Mouse (Mus musculus) heart, adult 2 months (tissue): ENCODE results near the gene Gm7849. TPM values are rescaled to one million over a fixed set of nuclear protein-coding genes. Genes with fewer than 3 reads are reported as not detected.
"Not testable (repeated sequence)": the region's sequence is repeated elsewhere in the genome, so short reads cannot be mapped to it uniquely, and the experiment has no call there.

ENCODE experiments used
- DNase-seq, 2 experiments: peaks; one replicate each; pipeline ENCODE4 v3.0.0; 2021
- H3K27ac ChIP-seq: fragments of 200-600 bp; 2 replicates; pipeline ENCODE4 v1.8.1; 2022
- H3K27me3 ChIP-seq: fragments of 200-500 bp; 2 replicates; pipeline ENCODE4 v1.6.1; 2012; ENCODE audit warnings: mild to moderate bottlenecking, low read length, inconsistent platforms, mixed read lengths; ENCODE audit not compliant: control insufficient read depth, insufficient read depth
- H3K36me3 ChIP-seq: fragments of 200-500 bp; 2 replicates; pipeline ENCODE4 v1.6.1; 2012; ENCODE audit warnings: low read length, inconsistent platforms; ENCODE audit not compliant: control insufficient read depth, insufficient read depth
- H3K4me1 ChIP-seq: fragments of 200-500 bp; 2 replicates; pipeline ENCODE4 v1.6.1; 2011; ENCODE audit warnings: low read length; ENCODE audit not compliant: control insufficient read depth, insufficient read depth
- H3K4me3 ChIP-seq: fragments of 200-600 bp; 2 replicates; pipeline ENCODE4 v1.8.1; 2022
- H3K79me2 ChIP-seq: fragments of 200-500 bp; replicated peaks from 2 replicates; pipeline ENCODE4 v1.6.1; 2012; ENCODE audit warnings: mild to moderate bottlenecking, inconsistent platforms, low read length, moderate library complexity, mixed read lengths; ENCODE audit not compliant: control insufficient read depth, insufficient read depth
- H3K9ac ChIP-seq: fragments of 200-500 bp; 2 replicates; pipeline ENCODE4 v1.6.1; 2012; ENCODE audit warnings: low read depth, mild to moderate bottlenecking, control low read depth, inconsistent platforms, low read length, mixed read lengths
- WGBS: fragments of 180-500 bp; shearing (Covaris S2); methylation state at CpG from one replicate; pipeline ENCODE4 v1.1.7; 2018; 5-methylcytosine and 5-hydroxymethylcytosine counted together
- intact Hi-C: fragments of 180-260 bp; cut with DNase I; formaldehyde crosslinking; loops from one replicate; pipeline ENCODE4 v1.15.1; 2025
- long read RNA-seq: library from polyadenylated mRNA; stranded (forward); transcript quantifications from one replicate; pipeline ENCODE4 v2.0.0, GENCODE M21; 2021
- polyA plus RNA-seq: library from polyadenylated mRNA; depleted of rRNA; stranded (reverse); fragments of >200 nt; gene quantifications from 2 replicates; pipeline ENCODE4 v1.2.3, GENCODE M21; 2012; rRNA removed
- total RNA-seq, 2 experiments: library from RNA; stranded (reverse); gene quantifications; 2 replicates each; pipeline ENCODE4 v1.2.3; 2021

The Gm7849 gene
- total RNA-seq (not detected), polyA plus RNA-seq (not detected in 2 replicates)
- long read RNA-seq = 0 reads

- H3K4me3 ChIP-seq, H3K27ac ChIP-seq, intact Hi-C loops, H3K27me3 ChIP-seq, DNase-seq, H3K79me2 ChIP-seq, H3K4me1 ChIP-seq, H3K36me3 ChIP-seq, H3K9ac ChIP-seq: not testable (repeated sequence)
- no CpG with 5 or more reads among the region's 1 CpGs for WGBS
Observed at GRCm38 (mm10) chr8:21456460-21456859, at the start of gene Gm7849. Gene Gm7849 (minus strand): TSS chr8:21456560.

- H3K4me1 ChIP-seq, H3K27me3 ChIP-seq, H3K79me2 ChIP-seq, H3K36me3 ChIP-seq, H3K9ac ChIP-seq, DNase-seq, H3K27ac ChIP-seq, intact Hi-C loops, H3K4me3 ChIP-seq: not testable (repeated sequence)
- WGBS = no CpG with 5 or more reads among the region's 1 CpGs
Observed at GRCm38 (mm10) chr8:21427111-21427510, 29.2 kb downstream of the Gm7849 start, which contains the start of gene Defa36. Gene Defa36 (plus strand): TSS chr8:21427411.

Other genes starting within 250 kb of the Gm7849 start
- not detected for gene Gm15292, start 206.8 kb downstream of the Gm7849 start, total RNA-seq
- gene Gm15292, start 206.8 kb downstream of the Gm7849 start, polyA plus RNA-seq = not detected in 2 replicates
- gene Defa27, start 141.0 kb downstream of the Gm7849 start, total RNA-seq = not detected
- not detected in 2 replicates for gene Defa27, start 141.0 kb downstream of the Gm7849 start, polyA plus RNA-seq
- gene Defa29, start 129.5 kb downstream of the Gm7849 start, total RNA-seq = not detected
- gene Defa29, start 129.5 kb downstream of the Gm7849 start, polyA plus RNA-seq = not detected in 2 replicates
- not detected for gene Defa2, start 78.0 kb downstream of the Gm7849 start, total RNA-seq
- gene Defa2, start 78.0 kb downstream of the Gm7849 start, polyA plus RNA-seq = not detected in 2 replicates
- gene Defa33, start 64.7 kb downstream of the Gm7849 start, total RNA-seq = not detected
- not detected in 2 replicates for gene Defa33, start 64.7 kb downstream of the Gm7849 start, polyA plus RNA-seq
- gene Defa36, start 29.1 kb downstream of the Gm7849 start, total RNA-seq = not detected
- gene Defa36, start 29.1 kb downstream of the Gm7849 start, polyA plus RNA-seq = not detected in 2 replicates
- gene Defa20, start 52.7 kb upstream of the Gm7849 start, total RNA-seq = not detected
- not detected in 2 replicates for gene Defa20, start 52.7 kb upstream of the Gm7849 start, polyA plus RNA-seq
- not detected for gene Defa32, start 72.5 kb upstream of the Gm7849 start, total RNA-seq
- gene Defa32, start 72.5 kb upstream of the Gm7849 start, polyA plus RNA-seq = not detected in 2 replicates
- gene Defa37, start 108.8 kb upstream of the Gm7849 start, total RNA-seq = not detected
- not detected in 2 replicates for gene Defa37, start 108.8 kb upstream of the Gm7849 start, polyA plus RNA-seq
- not detected for gene Defa28, start 126.4 kb upstream of the Gm7849 start, total RNA-seq
- not detected in 2 replicates for gene Defa28, start 126.4 kb upstream of the Gm7849 start, polyA plus RNA-seq
- not detected for gene Gm7861, start 137.9 kb upstream of the Gm7849 start, total RNA-seq
- gene Gm7861, start 137.9 kb upstream of the Gm7849 start, polyA plus RNA-seq = 0.57 TPM in 1 of 2 replicates, not detected in the other
- not detected for gene Defa26, start 161.6 kb upstream of the Gm7849 start, total RNA-seq
- gene Defa26, start 161.6 kb upstream of the Gm7849 start, polyA plus RNA-seq = not detected in 2 replicates
- gene Defa17, start 199.2 kb upstream of the Gm7849 start, total RNA-seq = not detected
- gene Defa17, start 199.2 kb upstream of the Gm7849 start, polyA plus RNA-seq = not detected in 2 replicates
- not detected for gene Defa34, start 209.2 kb upstream of the Gm7849 start, total RNA-seq
- gene Defa34, start 209.2 kb upstream of the Gm7849 start, polyA plus RNA-seq = not detected in 2 replicates
- gene AY761184, start 247.1 kb upstream of the Gm7849 start, total RNA-seq = not detected
- gene AY761184, start 247.1 kb upstream of the Gm7849 start, polyA plus RNA-seq = not detected in 2 replicates